Mouse (Mus musculus) olfactory bulb, adult 2 months (tissue): ENCODE results near the gene Gpat3.

Experiments used
- CTCF ChIP-seq: fragments of 200-500 bp; IDR thresholded peaks from 2 replicates; pipeline ENCODE4 v1.5.1; 2012; ENCODE audit warnings: low read depth, mild to moderate bottlenecking, low read length, moderate library complexity; ENCODE audit not compliant: insufficient read depth
- POLR2A ChIP-seq: fragments of 200-500 bp; IDR thresholded peaks from 2 replicates; pipeline ENCODE4 v1.6.1; 2012; ENCODE audit warnings: mild to moderate bottlenecking, low read depth, low read length, moderate library complexity; ENCODE audit not compliant: insufficient read depth

DNA sequence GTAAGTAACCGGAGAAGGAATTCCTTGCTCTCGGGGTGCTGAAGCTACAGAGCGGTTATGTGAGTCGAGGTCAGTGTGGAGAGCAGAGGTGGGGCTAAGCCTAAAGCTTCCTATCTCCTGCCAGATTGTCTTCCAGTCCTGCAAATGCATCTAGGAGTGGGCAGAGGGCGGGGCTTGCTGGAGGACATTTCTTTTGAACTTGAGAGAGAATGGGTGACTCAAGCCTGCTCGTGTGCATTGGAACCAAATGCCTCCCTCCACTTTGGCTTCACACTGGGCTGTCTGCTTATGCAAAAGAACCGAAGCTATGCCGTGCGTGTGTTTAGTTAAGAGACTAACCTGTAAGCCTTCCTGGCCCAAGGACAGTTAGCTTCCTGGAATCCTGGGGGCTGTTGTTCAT lies 67.8 kb downstream of the Gpat3 start:
- TF ChIP-seq CTCF (no peak), POLR2A (no peak)
